Mouse (Mus musculus) spleen, adult 2 months (tissue): ENCODE results near the gene Chfr. TPM values are rescaled to one million over a fixed set of nuclear protein-coding genes. Genes with fewer than 3 reads are reported as not detected.

Experiments used
- DNase-seq, 2 experiments: peaks; one replicate each; pipeline versions ENCODE4 v3.0.0 to v3.0.0-alpha.2; 2012 to 2021; ENCODE audit warnings: low spot score in 2 of 2, low read depth in 1 of 2
- H3K27ac ChIP-seq: fragments of 200-500 bp; 2 replicates; pipeline ENCODE4 v1.5.1; 2012; ENCODE audit warnings: low read length, inconsistent platforms; ENCODE audit not compliant: insufficient read depth
- H3K27me3 ChIP-seq: fragments of 200-500 bp; 2 replicates; pipeline ENCODE4 v1.6.1; 2012; ENCODE audit warnings: mild to moderate bottlenecking, moderate library complexity, low read length, inconsistent platforms; ENCODE audit not compliant: control insufficient read depth, insufficient read depth
- H3K36me3 ChIP-seq: fragments of 200-500 bp; 2 replicates; pipeline ENCODE4 v1.6.1; 2012; ENCODE audit warnings: mild to moderate bottlenecking, low read length, inconsistent platforms; ENCODE audit not compliant: control insufficient read depth, insufficient read depth
- H3K4me1 ChIP-seq: fragments of 200-500 bp; 2 replicates; pipeline ENCODE4 v1.6.1; 2011; ENCODE audit warnings: inconsistent platforms; ENCODE audit not compliant: control insufficient read depth, insufficient read depth, insufficient read length
- H3K4me3 ChIP-seq: fragments of 200-500 bp; 2 replicates; pipeline ENCODE4 v1.5.1; 2011; ENCODE audit warnings: mild to moderate bottlenecking, inconsistent platforms; ENCODE audit not compliant: insufficient read depth, insufficient read length; ENCODE audit errors: extremely low read depth
- CTCF ChIP-seq: fragments of 200-500 bp; IDR thresholded peaks from 2 replicates; pipeline ENCODE4 v1.5.1; 2011; ENCODE audit warnings: mild to moderate bottlenecking, inconsistent platforms; ENCODE audit not compliant: insufficient read depth, insufficient read length, insufficient replicate concordance; ENCODE audit errors: extremely low read depth
- POLR2A ChIP-seq: fragments of 200-500 bp; IDR thresholded peaks from 2 replicates; pipeline ENCODE4 v1.6.1; 2011; ENCODE audit warnings: low read depth, low read length, inconsistent platforms
- WGBS: fragments of 180-500 bp; shearing (Covaris S2); methylation state at CpG from one replicate; pipeline ENCODE4 v1.1.7; 2018; 5-methylcytosine and 5-hydroxymethylcytosine counted together
- polyA plus RNA-seq: library from polyadenylated mRNA; depleted of rRNA; stranded (reverse); fragments of >200 nt; gene quantifications from 2 replicates; pipeline ENCODE4 v1.2.3, GENCODE M21; 2012; rRNA removed

The Chfr gene
- polyA plus RNA-seq, 1 experiment, result 59.3 TPM

DNA sequence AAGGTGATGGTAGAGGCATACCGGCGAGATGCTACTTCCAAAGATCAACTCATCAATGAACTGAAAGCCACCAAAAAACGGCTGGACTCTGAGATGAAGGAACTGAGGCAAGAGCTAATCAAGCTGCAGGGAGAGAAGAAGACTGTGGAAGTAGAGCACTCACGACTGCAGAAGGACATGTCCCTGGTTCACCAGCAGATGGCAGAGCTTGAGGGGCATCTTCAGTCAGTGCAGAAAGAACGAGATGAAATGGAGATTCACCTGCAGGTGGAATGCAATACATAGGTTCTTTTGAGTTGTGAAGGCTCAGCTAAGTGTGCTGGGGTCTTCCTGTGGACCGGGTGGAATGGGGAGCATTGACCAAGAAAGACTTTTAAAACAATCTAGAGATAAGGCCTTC lies 69.1 kb downstream of the Chfr start:
- peak in 1 of 2 experiments; percentile 12 for DNase-seq
- no peak overlapping the region for H3K4me3 ChIP-seq
- H3K27me3 ChIP-seq, result no peaks in the 10 kb centered on the region
- 74% methylated on average over 6 of the region's 6 CpGs for WGBS
- H3K27ac ChIP-seq, result no peak overlapping the region
- H3K36me3 ChIP-seq, result peaks cover 47% of the 10 kb centered on the region
- TF ChIP-seq POLR2A (no peak), CTCF (peak; percentile 32; the same call in 1 of the 2 replicates)
- no peaks in the 10 kb centered on the region for H3K4me1 ChIP-seq

GRCm38 (mm10) chr5:110211312-110211711 lies 75.7 kb downstream of the Chfr start:
- 53% methylated on average over 2 of the region's 2 CpGs for WGBS
- no peak overlapping the region for H3K4me3 ChIP-seq
- no peak for DNase-seq
- H3K27me3 ChIP-seq, result no peaks in the 10 kb centered on the region
- TF ChIP-seq POLR2A (no peak), CTCF (no peak)
- H3K4me1 ChIP-seq, result no peaks in the 10 kb centered on the region
- H3K36me3 ChIP-seq, result peaks cover 54% of the 10 kb centered on the region
- no peak overlapping the region for H3K27ac ChIP-seq

DNA sequence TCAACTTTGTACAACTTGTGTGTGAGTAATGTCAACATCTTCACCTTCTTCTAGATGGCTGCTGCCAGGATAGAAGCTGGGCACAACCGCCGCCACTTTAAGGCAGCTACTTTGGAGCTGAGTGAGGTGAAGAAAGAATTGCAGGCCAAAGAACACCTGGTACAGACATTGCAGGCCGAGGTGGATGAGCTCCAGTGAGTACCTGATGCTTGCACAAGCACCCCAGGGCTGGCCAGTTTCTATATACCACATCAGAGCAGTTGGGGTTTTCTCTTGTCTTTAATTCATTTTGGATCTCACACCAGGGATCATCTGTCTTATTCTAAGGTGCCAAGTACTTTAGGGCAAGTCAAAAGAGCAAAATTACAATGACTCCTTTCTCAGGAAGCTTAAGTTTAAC lies 81.1 kb downstream of the Chfr start:
- TF ChIP-seq CTCF, result no peak
- no peak for TF ChIP-seq POLR2A
- Histone ChIP-seq H3K36me3 (peaks cover 50% of the 10 kb centered on the region), H3K4me3 (no peak overlapping the region), H3K27me3 (no peaks in the 10 kb centered on the region), H3K4me1 (no peaks in the 10 kb centered on the region), H3K27ac (no peak overlapping the region)
- 92% methylated on average over 3 of the region's 3 CpGs for WGBS
- no peak for DNase-seq

GRCm38 (mm10) chr5:110220331-110220730 lies 84.7 kb downstream of the Chfr start:
- DNase-seq, result no peak
- H3K4me3 ChIP-seq, result no peak overlapping the region
- no peaks in the 10 kb centered on the region for H3K27me3 ChIP-seq
- 96% methylated on average over 4 of the region's 4 CpGs for WGBS
- no peak overlapping the region for H3K27ac ChIP-seq
- no peaks in the 10 kb centered on the region for H3K4me1 ChIP-seq
- TF ChIP-seq POLR2A, result no peak
- TF ChIP-seq CTCF, result no peak
- peaks cover 39% of the 10 kb centered on the region for H3K36me3 ChIP-seq

Other genes with a start within 250 kb of the Chfr start
- 1.3 and 1.5 TPM in 2 replicates for gene Gm15446, start 212.4 kb upstream of the Chfr start, polyA plus RNA-seq
- gene Zfp932, start 139.3 kb upstream of the Chfr start, polyA plus RNA-seq, result 1.2 and 2.6 TPM in 2 replicates
- gene Gm17655, start 63.3 kb upstream of the Chfr start, polyA plus RNA-seq, result 0.09 and 0.41 TPM in 2 replicates
- 0.04 and 0.11 TPM in 2 replicates for gene Gm35315, start 41.4 kb upstream of the Chfr start, polyA plus RNA-seq
- 0.67 and 1.2 TPM in 2 replicates for gene Plcxd1, start 35.9 kb upstream of the Chfr start, polyA plus RNA-seq
- 156 and 207 TPM in 2 replicates for gene Gtpbp6, start 27.6 kb upstream of the Chfr start, polyA plus RNA-seq
- gene Zfp605, start 25.8 kb upstream of the Chfr start, polyA plus RNA-seq, result 0.32 and 0.46 TPM in 2 replicates
- 5.3 and 5.8 TPM in 2 replicates for gene Golga3, start 40.9 kb downstream of the Chfr start, polyA plus RNA-seq
- gene Ankle2, start 95.2 kb downstream of the Chfr start, polyA plus RNA-seq, result 10.0 and 12.0 TPM in 2 replicates
- 14.9 and 15.8 TPM in 2 replicates for gene Pgam5, start 134.1 kb downstream of the Chfr start, polyA plus RNA-seq
- 2.0 and 2.6 TPM in 2 replicates for gene Pxmp2, start 150.3 kb downstream of the Chfr start, polyA plus RNA-seq
- gene Pole, start 150.5 kb downstream of the Chfr start, polyA plus RNA-seq, result 5.6 and 7.0 TPM in 2 replicates
- 0.33 and 0.41 TPM in 2 replicates for gene P2rx2, start 207.4 kb downstream of the Chfr start, polyA plus RNA-seq
- gene Lrcol1, start 208.9 kb downstream of the Chfr start, polyA plus RNA-seq, result not detected in 2 replicates